Mouse (Mus musculus): ENCODE results near the gene Rhov. TPM values are rescaled to one million over a fixed set of nuclear protein-coding genes. Genes with fewer than 3 reads are reported as not detected.

Gene Rhov
- polyA plus RNA-seq, 1 experiment from 2014 or later = 2.2 TPM

DNA sequence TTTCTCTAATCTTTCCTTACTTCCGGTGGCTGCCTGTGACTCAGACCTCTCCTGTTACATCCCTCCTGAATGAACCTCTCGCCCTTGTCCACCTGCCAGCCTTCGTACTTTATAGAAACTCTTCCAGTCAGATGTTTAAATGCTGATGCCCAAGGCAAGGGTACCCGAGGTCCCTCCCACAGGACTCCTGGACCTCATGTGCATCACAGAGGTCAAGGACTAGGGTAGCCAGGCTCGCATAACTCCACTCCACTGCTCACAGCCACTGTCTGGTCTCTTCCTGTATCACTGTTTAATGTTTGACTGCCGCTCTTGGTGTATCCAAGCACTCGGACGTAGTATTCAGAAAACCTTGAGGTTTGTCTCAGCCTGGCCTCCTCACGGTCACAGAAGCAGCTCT lies 28.5 kb downstream of the Rhov start:
- no peak for ATAC-seq
- in situ Hi-C loops (cut with MboI; ENCODE audit: low pct_unique_long_range_greater_than_20kb) = no loop called here
- H3K27me3 ChIP-seq = no peaks in the 10 kb centered on the region
- TF ChIP-seq CTCF (IDR thresholded peaks at IDR 0.05) = no peak
- DNase-seq (ENCODE audit: low read depth, low spot score) = no peak
- POLR2A ChIA-PET = interaction anchor here (0.7 to 1.6 kb wide), 2 partner anchors 9 kb away, joined by 3 read pairs; no protein-coding TSS in a partner anchor
- CTCF ChIA-PET = interaction anchor here (1.2 kb wide), 1 partner anchor 46 kb away, joined by 4 read pairs; the partner anchor contains the start of gene Vps18

DNA sequence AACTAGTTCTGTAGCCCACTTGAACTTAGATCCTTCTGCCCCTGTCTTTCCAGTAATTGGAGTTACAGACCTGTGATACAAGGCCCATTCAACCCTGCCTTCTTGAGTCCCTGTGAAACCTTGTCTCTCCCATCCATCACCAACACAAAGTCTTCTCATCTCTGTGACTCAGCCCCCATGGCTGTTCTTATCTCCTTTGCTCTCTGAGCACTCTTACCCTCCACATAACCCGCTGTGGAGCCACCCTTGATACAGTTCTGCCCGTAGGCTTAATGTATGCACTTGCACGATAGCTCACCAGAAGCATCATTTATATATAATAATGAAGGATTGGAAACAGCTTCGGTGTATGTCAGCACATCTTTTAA lies 30.3 kb downstream of the Rhov start:
- ChIA-PET CTCF (no interaction called here), POLR2A (no interaction called here)
- DNase-seq (ENCODE audit: low read depth, low spot score) (no peak), ATAC-seq (no peak)
- no peaks in the 10 kb centered on the region for H3K27me3 ChIP-seq
- no peak for TF ChIP-seq CTCF (IDR thresholded peaks at IDR 0.05)
- in situ Hi-C loops (cut with MboI; ENCODE audit: low pct_unique_long_range_greater_than_20kb) = no loop called here

DNA sequence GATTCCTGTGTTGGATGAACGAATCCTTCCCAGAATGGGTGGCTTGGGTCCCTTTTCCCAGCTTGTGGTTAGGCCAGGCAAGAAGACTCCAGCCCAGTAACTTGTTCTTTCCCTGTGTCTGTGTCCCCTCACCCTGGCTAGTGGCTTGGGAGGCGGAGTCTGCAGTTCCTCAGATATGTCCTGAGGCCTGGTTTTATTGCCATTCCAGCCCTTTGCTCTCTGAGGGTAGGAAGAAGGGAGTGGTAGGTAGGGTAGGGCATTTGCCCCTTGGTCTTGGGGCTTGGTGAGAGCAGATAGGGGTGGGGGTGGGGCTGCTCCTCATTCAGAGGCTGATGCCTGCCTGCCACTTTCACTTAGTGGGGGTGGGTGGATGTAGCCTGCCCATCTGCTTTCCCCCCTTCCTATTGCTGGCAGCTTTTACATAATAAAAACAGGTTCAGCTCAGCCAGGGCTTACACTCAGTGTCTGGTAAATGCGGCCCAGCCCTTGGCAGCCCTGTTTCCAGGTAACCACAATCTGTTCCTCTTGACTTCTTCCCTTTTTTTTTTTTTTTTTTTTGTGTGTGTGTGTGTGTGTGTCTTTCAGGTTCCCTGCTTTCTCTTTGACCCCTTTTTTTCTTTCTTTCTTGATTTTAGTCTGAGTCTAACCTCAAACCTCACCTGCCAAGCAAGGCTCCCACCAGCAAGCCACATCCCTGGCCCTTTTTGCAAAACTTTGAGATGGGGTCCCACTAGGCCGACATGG lies 30.8 kb downstream of the Rhov start:
- H3K27me3 ChIP-seq = no peaks in the 10 kb centered on the region
- ATAC-seq (no peak), DNase-seq (ENCODE audit: low read depth, low spot score) (no peak)
- ChIA-PET POLR2A (no interaction called here), CTCF (no interaction called here)
- in situ Hi-C loops (cut with MboI; ENCODE audit: low pct_unique_long_range_greater_than_20kb) = no loop called here
- no peak for TF ChIP-seq CTCF (IDR thresholded peaks at IDR 0.05)

DNA sequence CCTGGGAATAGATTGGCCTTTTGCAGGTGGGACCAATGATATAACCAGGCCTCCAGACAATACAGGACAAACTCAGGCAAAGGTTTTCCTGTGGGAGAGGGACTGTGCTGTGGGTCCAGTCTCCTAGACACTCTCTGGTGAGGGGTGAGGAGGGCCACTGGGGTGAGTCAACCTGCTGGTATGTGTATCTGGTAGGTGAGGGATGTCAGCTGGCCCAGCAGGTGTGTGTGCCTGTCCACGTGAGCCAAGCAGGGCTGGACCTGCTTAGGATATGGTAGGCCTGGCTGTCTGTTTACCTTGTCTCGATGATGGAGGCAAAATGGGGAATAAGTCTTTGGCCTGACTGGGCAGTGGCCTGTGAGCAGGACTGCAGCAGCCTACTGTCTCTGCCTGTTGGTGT lies 32.4 kb downstream of the Rhov start:
- CTCF ChIA-PET = no interaction called here
- POLR2A ChIA-PET = interaction anchor here (0.7 kb wide), 1 partner anchor 1666 kb away, joined by 3 read pairs; no protein-coding TSS in a partner anchor
- DNase-seq (ENCODE audit: low read depth, low spot score) (no peak), ATAC-seq (no peak)
- in situ Hi-C loops (cut with MboI; ENCODE audit: low pct_unique_long_range_greater_than_20kb) = no loop called here
- H3K27me3 ChIP-seq = no peaks in the 10 kb centered on the region
- TF ChIP-seq CTCF (IDR thresholded peaks at IDR 0.05) = no peak

DNA sequence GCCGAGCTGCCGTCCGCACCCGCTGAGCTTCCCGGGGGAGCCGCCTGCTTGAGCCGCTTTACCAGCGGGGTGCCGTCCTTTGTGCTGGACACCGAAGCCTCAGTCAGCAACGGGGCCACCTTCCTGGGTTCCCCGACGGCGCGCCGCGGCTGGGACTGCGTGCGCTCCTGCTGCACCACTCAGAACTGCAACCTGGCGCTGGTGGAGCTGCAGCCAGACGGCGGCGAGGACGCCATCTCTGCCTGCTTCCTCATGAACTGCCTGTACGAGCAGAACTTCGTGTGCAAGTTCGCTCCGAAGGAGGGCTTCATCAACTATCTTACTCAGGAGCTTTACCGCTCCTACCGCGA lies 33.2 kb downstream of the Rhov start:
- no peak for ATAC-seq
- no peak for DNase-seq (ENCODE audit: low read depth, low spot score)
- in situ Hi-C loops (cut with MboI; ENCODE audit: low pct_unique_long_range_greater_than_20kb) = no loop called here
- no peak for TF ChIP-seq CTCF (IDR thresholded peaks at IDR 0.05)
- H3K27me3 ChIP-seq = no peaks in the 10 kb centered on the region
- POLR2A ChIA-PET = interaction anchor here (0.7 kb wide), 1 partner anchor 1665 kb away, joined by 3 read pairs; no protein-coding TSS in a partner anchor
- CTCF ChIA-PET = no interaction called here

DNA sequence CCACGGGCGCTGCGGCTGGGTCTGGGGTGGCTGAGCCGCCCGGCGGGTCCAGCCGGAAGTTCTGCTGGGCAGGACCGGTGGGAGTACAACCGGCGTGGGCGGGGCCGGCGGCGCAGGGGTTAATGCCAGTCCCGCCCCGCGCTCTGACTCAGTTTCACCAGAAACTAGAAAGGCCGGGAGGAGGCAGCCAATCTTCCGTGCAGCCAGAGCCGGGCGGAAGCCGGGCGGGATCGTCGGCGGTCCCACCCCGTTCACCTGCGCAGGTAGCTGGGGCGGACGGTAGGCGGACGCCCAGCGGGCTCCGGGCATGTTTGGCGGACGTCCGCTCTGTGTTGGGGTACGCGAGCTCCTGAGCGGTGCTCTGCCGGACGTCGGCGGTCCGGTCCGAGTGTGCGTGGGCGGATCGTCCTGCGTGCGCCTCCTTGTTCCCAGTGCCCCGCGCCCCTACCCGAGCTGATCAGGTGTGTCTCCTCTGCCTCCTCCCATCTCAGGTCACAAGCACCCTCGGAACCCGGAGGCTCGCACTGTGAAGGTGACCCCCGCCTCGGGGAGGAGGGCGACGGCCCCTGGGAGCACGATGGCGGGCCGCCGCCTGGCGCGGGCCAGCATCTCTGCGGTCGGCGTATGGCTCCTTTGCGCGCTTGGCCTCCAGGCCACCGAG lies 33.7 kb downstream of the Rhov start, which contains the start of gene Spint1:
Gene Spint1, plus strand, starts transcription at position 153 of the 661 bp plus-strand sequence.
- DNase-seq (ENCODE audit: low read depth, low spot score) (no peak), ATAC-seq (no peak)
- ChIA-PET POLR2A (no interaction called here), CTCF (no interaction called here)
- H3K27me3 ChIP-seq = no peaks in the 10 kb centered on the region
- TF ChIP-seq CTCF (IDR thresholded peaks at IDR 0.05) = no peak
- in situ Hi-C loops (cut with MboI; ENCODE audit: low pct_unique_long_range_greater_than_20kb) = no loop called here

DNA sequence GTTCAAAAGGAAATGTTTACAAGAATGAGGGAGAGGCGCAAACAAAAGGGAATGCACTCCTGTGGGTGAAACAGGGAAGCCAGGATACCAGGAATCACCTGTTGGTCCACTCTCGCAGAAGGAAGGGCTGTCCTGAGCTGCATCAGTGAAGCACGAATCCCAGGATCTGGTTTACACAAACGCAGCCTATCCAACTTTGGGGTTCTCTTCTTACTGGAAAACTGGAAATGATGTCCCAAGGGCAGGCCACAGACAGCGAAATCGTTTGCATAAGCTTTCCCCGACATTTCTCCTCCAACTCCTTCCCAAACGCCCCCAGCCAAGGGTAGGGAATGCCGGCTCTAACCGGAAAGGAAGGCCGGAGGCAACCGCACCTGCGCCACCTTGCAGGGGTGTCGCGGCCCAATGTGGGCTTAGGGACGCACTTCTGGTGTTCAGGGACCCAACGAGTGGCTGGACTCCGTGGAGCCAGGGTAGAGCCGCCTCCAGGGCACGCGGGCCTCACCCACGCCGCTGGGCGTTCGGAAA lies 34.3 kb downstream of the Rhov start:
- in situ Hi-C loops (cut with MboI; ENCODE audit: low pct_unique_long_range_greater_than_20kb) = no loop called here
- DNase-seq (ENCODE audit: low read depth, low spot score) = no peak
- TF ChIP-seq CTCF (IDR thresholded peaks at IDR 0.05) = no peak
- ChIA-PET CTCF (no interaction called here), POLR2A (no interaction called here)
- no peaks in the 10 kb centered on the region for H3K27me3 ChIP-seq
- ATAC-seq = no peak

DNA sequence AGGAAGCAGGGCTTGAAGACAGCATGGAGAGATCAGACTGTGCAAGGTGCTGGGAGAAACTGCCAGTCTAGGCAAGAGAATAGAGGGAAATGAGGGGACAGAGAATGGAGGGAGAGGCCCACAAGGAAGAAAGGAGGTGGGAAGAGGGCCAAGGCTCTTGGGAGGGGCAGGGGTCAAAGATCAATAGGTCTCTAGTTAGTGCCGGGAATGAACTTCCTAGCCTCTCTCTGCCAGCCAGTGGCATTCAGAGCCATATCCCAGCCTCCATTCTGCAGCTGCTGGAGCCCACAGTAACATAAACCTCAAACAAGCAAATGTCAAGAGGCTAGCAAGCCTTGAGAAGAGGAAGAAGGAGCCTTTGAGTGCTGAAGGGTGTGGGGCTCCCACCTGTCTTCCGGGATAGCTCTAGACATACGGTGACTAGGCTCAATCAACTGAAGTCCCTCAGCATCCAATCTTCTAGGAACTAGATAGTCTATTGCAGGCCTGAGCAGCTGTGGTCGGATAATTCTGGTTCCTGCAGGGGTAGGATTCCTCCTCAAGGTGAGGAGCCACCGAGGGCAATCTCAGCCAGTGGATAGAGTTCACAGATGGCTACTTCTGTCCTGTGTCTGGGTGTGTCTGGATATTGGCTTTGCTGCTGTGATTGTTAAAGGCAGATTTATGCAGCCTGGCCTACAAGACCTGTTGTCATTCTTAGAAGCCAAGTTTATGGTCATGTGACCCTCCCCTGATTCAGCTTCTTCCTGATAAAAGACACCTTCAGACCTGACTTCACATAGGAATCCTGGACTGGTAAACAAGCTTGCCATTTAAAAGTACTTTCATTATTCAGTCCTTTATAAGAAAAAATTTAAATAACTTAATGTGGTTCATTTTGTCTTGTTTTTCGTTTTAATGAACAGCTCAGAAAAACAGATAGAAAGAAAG lies 41.0 kb downstream of the Rhov start, which contains the start of gene Ppp1r14d:
Gene Ppp1r14d, minus strand, starts transcription at position 132 of the 930 bp plus-strand sequence.
- CTCF ChIA-PET = no interaction called here
- POLR2A ChIA-PET = no interaction called here
- TF ChIP-seq CTCF (IDR thresholded peaks at IDR 0.05) = no peak

More for the DNA sequence above, 41.0 kb downstream of the Rhov start, which contains the start of gene Ppp1r14d:
- H3K27me3 ChIP-seq = no peaks in the 10 kb centered on the region
- in situ Hi-C loops (cut with MboI; ENCODE audit: low pct_unique_long_range_greater_than_20kb) = no loop called here
- no peak for DNase-seq (ENCODE audit: low read depth, low spot score)
- no peak for ATAC-seq

Other genes starting within 250 kb of the Rhov start
- 26.6 TPM for gene Ccdc32, start 241.9 kb downstream of the Rhov start, polyA plus RNA-seq (2021)
- gene Rpusd2, start 236.5 kb downstream of the Rhov start, polyA plus RNA-seq (2021) = 5.2 TPM
- gene Knl1, start 224.2 kb downstream of the Rhov start, polyA plus RNA-seq (2021) = 9.3 TPM
- 24.6 TPM for gene Rad51, start 158.5 kb downstream of the Rhov start, polyA plus RNA-seq (2021)
- 31.7 TPM for gene Rmdn3, start 114.2 kb downstream of the Rhov start, polyA plus RNA-seq (2021)
- 27.5 TPM for gene Gchfr, start 103.5 kb downstream of the Rhov start, polyA plus RNA-seq (2021)
- 6.4 TPM for gene Gm14137, start 96.8 kb downstream of the Rhov start, polyA plus RNA-seq (2021)
- gene Zfyve19, start 62.7 kb downstream of the Rhov start, polyA plus RNA-seq (2021) = 40.4 TPM
- 18.6 TPM for gene Dnajc17, start 62.5 kb downstream of the Rhov start, polyA plus RNA-seq (2021)
- gene Ppp1r14d, start 41.4 kb downstream of the Rhov start, polyA plus RNA-seq (2021) = not detected
- 4.5 TPM for gene Spint1, start 33.9 kb downstream of the Rhov start, polyA plus RNA-seq (2021)
- 25.3 TPM for gene Vps18, start 17.5 kb upstream of the Rhov start, polyA plus RNA-seq (2021)
- gene Dll4, start 54.5 kb upstream of the Rhov start, polyA plus RNA-seq (2021) = 3.2 TPM
- gene Chac1, start 80.0 kb upstream of the Rhov start, polyA plus RNA-seq (2021) = 34.2 TPM
- gene Ino80, start 206.4 kb upstream of the Rhov start, polyA plus RNA-seq (2021) = 17.7 TPM

All from Patski (cell line).